Mouse (Mus musculus): ENCODE measurements around the gene Gna11.

Gna11 gene

DNA sequence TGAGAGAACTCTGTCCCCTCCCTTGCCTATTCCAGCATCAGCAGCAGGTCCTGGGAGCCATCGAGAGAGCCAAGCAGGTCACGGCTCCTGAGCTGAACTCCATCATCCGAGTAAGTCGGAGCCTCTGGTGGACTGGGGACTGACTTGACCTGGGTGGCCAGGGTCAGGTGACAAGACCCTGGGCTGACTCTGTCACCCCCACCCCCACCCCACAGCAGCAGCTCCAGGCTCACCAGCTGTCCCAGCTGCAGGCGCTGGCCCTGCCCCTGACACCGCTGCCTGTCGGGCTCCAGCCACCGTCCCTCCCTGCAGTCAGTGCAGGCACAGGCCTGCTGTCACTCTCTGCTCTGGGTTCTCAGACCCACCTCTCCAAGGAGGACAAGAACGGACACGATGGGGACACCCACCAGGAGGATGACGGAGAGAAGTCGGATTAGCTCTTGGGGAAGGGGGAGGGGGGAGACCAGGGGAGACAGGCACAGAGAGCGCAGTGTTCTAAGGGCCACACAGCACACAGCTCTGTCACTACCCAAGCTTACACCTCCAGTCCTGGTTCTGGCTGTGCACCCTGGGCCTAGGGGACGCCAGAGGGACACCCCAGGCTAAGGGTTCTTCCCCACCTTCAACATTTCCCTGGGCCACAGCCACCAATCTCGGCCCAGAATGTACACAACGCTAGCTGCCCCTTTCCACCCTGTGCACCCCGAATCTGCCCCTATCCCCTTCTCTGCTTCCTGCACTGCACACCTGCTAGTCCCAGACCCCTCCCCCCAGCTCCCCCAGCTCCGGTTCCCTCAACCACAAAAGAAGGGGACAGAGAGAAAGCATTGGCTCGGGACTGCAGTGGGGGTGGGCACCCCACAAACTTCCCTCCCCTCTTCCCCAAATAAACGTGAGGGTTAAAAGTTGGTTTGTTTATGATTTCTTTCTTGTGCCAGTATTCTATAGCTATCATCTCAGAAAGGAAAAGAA, 20.6 kb upstream of the Gna11 start:
- no peak for DNase-seq (ENCODE audit: low spot score in 2 of 2)

- DNase-seq (ENCODE audit: low spot score in 2 of 2), result peak in 1 of 2 experiments; percentile 54
Observed at GRCm38 (mm10) chr10:81564734-81565133, 19.7 kb upstream of the Gna11 start.

DNA sequence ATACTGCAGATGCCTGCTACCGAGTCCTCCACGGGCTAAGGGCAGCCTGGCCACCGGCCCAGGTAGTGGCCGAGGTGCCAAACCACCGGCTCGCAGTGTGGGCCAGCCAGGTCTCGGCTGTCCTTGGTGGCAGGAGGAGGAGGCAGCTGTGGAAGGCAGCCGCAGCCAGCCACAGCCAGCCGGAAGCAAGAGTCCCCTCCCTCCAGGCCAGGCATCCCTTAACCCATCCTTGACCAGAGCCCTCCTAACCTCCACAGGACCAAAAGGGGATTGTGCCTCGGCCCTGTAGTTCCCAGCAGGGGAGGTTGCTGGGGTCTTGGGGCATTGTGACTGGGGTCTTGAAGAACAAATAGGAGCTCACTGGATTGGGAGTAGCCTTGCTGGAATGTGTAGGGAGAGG, 19.2 kb upstream of the Gna11 start:
- peak in 1 of 2 experiments; percentile 7 for DNase-seq (ENCODE audit: low spot score in 2 of 2)

DNA sequence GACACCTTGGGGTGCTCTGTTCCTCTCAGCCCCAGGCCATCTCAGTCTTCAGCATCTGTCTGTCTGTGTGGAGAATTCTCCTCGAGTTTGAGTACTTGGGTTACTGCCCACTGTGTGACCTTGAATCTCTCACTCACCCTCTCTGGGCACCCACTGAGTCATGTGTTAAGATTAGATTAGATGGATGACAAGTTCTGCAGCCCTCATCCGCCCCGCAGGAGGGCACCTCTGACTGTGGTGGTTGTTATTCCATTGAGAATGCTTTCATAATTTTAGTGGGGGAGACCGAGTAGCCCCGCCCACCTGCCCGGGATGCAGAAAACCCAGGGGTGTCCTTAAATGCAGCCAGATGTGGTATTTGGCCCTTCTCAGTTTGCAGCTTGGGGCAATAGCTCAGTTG, 18.5 kb upstream of the Gna11 start:
- DNase-seq (ENCODE audit: low spot score in 2 of 2), result peak in 1 of 2 experiments; percentile 20

DNA sequence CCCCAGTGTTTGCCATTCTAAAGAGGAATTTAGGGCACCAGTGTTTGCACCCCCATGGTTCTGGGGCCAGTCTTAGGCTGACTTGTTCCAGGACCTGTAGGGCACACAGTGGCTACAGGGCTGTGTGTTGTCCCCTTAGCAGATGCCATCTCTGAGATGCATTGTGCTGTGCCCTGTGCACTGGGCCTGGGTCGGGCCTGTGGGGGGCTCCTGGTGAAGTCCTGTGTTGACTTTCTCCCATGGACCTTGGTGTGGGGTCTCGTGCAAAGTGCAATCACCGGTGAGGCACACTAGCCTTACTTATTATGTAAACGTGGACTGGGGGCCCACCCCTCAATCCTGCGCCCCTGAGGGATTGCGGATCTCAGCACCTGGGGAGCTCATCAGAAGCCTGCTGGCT, 17.4 kb upstream of the Gna11 start:
- DNase-seq (ENCODE audit: low spot score in 2 of 2), result no peak

DNA sequence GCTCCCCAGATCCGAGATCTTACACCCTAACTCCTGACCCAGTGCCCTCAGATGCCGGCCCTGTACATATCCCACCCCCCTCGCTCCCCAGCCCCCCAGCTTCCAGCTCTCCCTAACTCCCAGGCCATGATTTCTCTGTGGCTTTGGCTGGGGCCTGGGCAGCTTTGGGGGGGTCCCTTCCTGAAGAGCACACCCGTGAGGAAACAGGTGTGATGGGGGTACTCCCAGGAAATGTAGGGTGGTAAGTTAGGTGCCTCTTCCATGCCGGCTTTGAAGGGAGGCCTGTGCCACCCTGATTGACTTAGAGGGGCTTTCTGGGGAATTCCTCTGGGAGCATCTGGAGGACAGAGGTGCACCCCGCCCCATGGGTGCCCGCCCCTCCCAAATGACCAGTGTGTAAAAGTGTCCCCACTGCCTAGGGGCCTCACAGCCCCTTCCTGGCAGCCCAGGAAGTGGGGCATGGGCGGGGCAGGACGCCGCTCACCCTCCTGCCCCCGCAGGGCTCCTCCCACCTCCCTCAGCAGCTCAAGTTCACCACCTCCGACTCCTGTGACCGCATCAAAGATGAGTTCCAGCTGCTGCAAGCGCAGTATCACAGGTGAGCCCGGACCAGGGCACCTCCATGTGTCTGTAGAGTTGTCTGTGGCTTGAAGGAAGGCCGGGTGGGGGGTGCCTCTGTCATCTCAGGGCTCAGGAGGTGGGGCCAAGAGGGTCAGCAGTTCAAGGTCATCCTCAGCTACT, 15.9 kb upstream of the Gna11 start:
- DNase-seq (ENCODE audit: low spot score in 2 of 2), result no peak

GRCm38 (mm10) chr10:81559627-81560539, 14.9 kb upstream of the Gna11 start:
- DNase-seq (ENCODE audit: low spot score in 2 of 2), result peak in 1 of 2 experiments; percentile 74

- peak in 1 of 2 experiments; percentile 63 for DNase-seq (ENCODE audit: low spot score in 2 of 2)
Observed at GRCm38 (mm10) chr10:81559163-81559626, 14.2 kb upstream of the Gna11 start, which contains the start of gene Aes. TSS of gene Aes (plus strand) at chr10:81559488.

DNA sequence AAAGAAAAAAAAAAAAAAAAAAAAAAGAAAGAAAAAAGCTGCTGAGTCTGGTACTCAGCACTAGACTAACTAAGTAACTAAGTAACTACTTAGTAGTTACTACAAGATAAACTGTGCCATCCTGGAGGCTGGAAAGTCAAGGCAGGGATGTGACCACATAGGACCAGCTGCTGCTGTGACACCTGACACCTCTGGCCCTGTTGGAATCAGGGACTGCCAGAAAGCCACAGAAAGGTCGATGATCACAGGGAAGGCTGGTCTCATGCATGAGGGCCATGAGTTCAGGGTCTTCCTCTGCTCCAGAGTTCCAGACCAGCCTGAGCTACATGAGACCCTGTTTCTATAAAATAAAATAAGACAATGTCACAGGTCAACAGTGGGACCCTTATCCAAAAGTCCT, 12.5 kb upstream of the Gna11 start:
- no peak for DNase-seq (ENCODE audit: low spot score in 2 of 2)

DNA sequence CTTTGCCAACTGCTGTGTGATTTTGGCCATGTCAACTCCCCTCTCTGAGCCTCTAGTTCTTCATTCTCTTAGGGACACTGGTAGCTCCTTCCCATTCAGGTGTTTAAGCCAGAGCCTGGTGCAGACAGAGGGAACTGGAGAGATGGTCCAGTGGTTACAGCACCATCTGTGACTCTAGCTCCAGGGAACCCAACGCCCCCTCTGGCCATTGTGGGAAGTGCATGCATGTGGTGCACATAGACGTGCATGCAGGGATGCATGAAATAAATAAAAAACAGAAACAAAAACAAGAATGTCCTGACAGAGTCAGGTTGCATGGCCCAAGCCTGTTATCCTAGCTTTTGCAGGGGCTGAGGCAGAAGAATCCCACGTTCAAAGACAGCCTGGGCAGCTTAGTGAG, 11.3 kb upstream of the Gna11 start:
- DNase-seq (ENCODE audit: low spot score in 2 of 2), result no peak

DNA sequence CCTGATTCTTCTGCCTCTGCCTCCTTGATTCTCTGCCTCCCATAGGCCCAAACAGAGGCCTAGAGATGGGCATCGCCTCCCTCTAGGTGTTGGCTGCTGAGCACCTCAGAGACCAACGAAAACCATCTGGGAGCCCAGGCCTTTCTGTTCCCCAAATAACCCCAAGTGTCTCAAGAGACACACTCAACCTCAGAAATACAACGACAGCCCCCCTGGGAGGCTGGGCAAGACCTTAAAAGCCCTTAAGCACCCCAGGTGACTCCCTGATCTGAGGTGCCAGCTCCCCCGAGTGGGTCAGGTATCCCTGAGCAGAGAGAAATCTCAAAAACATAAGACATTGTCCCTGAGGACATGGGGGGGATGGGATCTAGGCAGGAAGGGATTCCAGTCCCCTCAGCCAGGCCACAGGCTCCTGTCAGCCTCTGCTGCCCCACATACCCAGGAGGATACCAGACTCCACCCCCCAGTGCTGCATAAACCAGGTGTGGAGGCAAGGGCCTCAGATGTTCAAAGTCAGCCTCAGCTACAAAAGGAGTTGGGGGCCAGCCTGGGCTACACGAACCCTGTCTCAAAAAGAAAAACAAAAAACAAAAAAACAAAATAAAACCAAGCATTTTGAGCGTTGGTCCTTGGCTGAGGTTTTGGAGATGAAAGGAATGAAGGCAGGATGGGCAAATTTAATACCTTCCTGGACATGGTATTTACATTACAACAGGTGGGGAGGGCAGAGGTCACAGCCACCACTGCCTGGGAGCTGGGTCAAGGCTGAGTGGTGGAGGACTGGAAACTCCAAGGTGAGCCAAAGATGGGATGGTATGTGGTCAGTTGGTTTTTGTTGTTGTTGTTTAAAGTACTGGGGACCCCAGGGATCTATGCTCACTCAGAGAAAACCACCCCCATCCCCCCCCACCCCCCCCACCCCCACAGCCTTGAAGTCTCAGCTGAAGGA, 9.1 kb upstream of the Gna11 start:
- DNase-seq (ENCODE audit: low spot score in 2 of 2), result no peak

DNA sequence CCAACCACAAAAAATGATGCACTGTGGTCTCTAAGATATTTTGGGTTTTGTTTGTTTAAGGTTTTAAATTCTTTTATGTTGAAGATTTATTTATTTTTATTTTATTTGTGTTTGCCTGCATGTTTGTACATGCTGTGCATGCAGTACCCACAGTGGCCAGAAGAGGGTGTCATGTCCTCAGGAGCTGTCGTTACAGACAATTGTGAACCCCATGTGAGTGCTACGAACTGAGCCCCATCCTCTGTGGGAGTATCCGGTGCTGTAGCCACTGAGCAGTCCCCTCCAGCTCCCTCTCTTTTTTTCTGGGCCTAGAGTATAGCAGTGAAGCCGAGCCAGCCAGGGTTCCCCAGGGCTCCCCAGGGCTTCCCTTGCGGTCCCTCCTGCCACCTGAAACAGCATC, 8.2 kb upstream of the Gna11 start:
- DNase-seq (ENCODE audit: low spot score in 2 of 2), result no peak

DNA sequence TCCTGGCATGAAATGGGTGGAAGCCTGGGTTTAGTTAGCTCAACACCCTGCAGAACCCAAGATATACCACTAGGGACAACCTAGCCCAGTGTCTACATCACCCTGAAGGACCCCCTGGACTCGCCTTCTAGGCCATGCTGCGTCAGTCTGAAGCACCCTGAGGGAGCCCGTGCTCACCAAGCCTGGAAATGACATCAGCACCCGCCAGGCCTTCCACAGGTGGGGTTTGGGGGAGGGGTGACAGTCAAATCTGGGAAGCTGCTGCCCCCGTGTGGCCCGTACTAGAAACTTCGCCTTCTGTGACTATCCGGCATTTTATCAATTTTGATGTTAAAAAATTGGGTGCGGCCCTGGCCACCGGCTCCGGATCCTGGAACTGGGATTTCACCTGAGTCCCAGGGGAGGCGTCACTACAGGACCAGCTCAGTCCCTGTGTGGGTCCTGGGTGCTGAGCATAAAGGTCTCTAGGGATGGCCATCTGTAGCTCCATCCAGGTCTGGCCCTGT, 6.7 kb upstream of the Gna11 start:
- DNase-seq (ENCODE audit: low spot score in 2 of 2), result peak in 1 of 2 experiments; percentile 84

DNA sequence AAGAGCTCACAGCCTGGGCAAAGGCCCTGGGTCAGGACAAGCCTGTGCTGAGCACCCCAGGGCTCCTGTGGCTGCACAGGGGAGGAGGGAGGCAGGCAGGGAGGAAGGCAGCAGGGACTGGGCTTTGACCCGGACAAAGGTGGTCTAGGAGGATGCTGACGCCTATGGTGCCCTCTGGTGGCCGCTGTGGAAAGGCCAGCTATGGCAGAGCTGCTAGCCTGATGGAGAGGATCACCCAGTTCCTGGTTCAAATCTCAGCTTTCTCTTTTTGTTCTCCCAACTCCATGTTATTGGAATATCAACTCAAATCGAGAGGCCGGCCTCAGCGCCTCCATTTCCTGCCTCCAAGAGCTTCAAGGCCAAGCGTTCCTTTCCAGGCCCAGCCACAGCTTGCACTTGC, 5.3 kb upstream of the Gna11 start:
- DNase-seq (ENCODE audit: low spot score in 2 of 2), result no peak

DNA sequence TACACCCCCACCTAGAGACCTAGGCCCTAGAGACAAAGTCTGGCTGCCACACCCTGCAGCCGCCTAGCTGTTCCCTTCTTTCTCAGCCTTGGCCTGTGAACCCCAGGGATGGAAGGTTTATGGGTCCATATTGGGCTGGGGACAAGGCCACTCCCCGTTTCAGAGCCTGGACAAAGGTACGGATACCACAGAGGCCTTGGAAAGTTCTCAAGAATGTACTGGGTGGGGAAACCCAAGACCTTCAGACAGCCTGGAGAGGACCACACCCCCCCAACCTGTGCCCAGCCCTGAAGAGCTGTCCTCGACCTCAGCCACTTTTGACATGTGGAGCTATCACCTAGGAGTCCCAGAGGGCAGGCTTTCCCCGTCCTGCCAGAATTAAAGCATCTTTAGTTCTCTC, 4.0 kb upstream of the Gna11 start:
- no peak for DNase-seq (ENCODE audit: low spot score in 2 of 2)

DNA sequence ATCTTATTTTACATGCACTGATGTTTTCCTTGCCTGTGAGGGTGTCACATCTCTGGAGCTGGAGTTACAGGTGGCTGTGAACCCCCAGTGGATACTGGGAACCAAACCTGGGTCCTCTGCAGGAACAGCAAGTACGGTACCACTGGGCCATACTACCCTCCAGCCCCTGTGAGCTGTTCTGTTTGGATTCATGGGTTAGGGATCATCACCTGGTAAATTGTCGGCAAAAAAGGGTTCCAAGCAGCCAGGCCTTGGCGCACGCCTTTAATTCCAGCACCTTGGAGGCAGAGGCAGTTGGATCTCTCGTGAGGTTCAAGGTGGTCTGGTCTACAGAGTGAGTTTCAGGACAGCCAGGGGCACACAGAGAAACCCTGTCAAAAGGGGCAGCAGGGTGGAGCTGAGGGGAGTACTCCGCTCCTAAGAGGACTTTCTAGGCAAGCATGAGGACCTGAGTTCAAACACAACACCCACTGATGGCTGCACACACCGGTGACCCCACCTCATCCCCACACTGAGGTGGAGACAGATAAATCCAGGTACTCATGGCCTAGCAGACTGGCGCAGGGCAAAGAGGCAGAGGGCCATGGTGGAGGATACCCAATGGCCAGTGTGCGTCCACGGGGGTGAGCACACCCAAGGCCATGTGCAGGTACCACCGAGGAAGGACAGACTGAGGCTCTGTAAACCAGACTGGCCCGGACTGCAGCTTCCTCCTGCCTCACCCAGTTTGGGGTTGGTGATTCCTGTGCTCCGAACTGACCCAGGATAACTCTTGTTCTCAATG, 2.0 kb upstream of the Gna11 start:
- no peak for DNase-seq (ENCODE audit: low spot score in 2 of 2)

DNA sequence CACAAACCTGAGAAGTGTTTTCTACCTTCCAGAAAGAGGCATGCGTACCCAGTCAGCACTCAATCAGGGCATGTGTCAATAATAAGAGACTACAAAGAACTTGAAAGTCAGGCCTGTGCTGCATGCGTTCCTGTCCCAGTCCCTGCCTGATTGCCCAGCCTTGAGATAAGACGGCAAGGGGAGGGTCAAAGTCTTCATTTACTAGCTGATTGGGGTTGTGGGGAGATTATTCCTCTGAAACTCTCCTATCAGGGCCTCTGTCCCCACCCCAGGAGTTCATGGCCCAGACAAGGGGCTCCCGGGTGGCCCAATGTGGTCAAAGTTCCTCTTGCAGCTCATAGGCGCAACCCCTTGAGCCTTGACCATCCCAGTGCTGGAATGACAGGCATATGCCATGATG, 1.3 kb upstream of the Gna11 start:
- DNase-seq (ENCODE audit: low spot score in 2 of 2), result no peak

- no peak for DNase-seq (ENCODE audit: low spot score in 2 of 2)
Observed at GRCm38 (mm10) chr10:81544296-81545160, 462 bp downstream of the Gna11 start.
